Mouse (Mus musculus) liver, embryonic 15.5 days (tissue): Measurements from ENCODE around the gene Ddx58. TPM values are rescaled to one million over a fixed set of nuclear protein-coding genes. Genes with fewer than 3 reads are reported as not detected.

ENCODE experiments used
- ATAC-seq: fragments of 200-750 bp; cut with Nextera tagmentation; 2 replicates; pipeline ENCODE4 v1.8.0; 2017; ENCODE audit warnings: moderate number of reproducible peaks, mild to moderate bottlenecking, moderate library complexity; ENCODE audit not compliant: insufficient read depth
- H3K27ac ChIP-seq: fragments of 300-500 bp; sonication (generic); replicated peaks from 2 replicates; pipeline ENCODE4 v1.5.1; 2015; ENCODE audit warnings: mild to moderate bottlenecking, inconsistent platforms
- H3K27me3 ChIP-seq: fragments of 300-500 bp; sonication (generic); 2 replicates; pipeline ENCODE4 v1.6.1; 2015; ENCODE audit warnings: mild to moderate bottlenecking, inconsistent platforms
- H3K36me3 ChIP-seq: fragments of 300-500 bp; sonication (generic); replicated peaks from 2 replicates; pipeline ENCODE4 v1.6.1; 2015; ENCODE audit warnings: moderate library complexity, mild to moderate bottlenecking, inconsistent platforms
- H3K4me1 ChIP-seq: fragments of 300-500 bp; sonication (generic); replicated peaks from 2 replicates; pipeline ENCODE4 v1.6.1; 2015; ENCODE audit warnings: inconsistent platforms
- H3K4me2 ChIP-seq: fragments of 300-500 bp; sonication (generic); 2 replicates; pipeline ENCODE4 v1.6.1; 2015; ENCODE audit warnings: moderate library complexity, mild to moderate bottlenecking, inconsistent platforms
- H3K4me3 ChIP-seq: fragments of 300-500 bp; sonication (generic); replicated peaks from 2 replicates; pipeline ENCODE4 v1.5.1; 2015; ENCODE audit warnings: mild to moderate bottlenecking, inconsistent platforms
- H3K9ac ChIP-seq: fragments of 300-500 bp; sonication (generic); 2 replicates; pipeline ENCODE4 v1.6.1; 2015; ENCODE audit warnings: moderate library complexity, mild to moderate bottlenecking, inconsistent platforms
- H3K9me3 ChIP-seq: fragments of 300-500 bp; sonication (generic); replicated peaks from 2 replicates; pipeline ENCODE4 v1.6.1; 2016; ENCODE audit warnings: inconsistent platforms
- WGBS: fragments of 180-500 bp; shearing (Covaris S2); methylation state at CpG from one replicate; pipeline ENCODE4 v1.1.7; 2015; ENCODE audit warnings: mixed read lengths; ENCODE audit not compliant: insufficient replicate concordance; 5-methylcytosine and 5-hydroxymethylcytosine counted together
- polyA plus RNA-seq: library from polyadenylated mRNA; unstranded; fragments of >200 nt; fragmentation: Nextera tagmentation; extraction: Ambion mirVana; gene quantifications from 2 replicates; pipeline ENCODE4 v1.2.1, GENCODE M21; 2015

Gene Ddx58
- polyA plus RNA-seq, 1 experiment from 2014 or later = 5.0 TPM

- Histone ChIP-seq H3K9ac (no peak overlapping the region), H3K27me3 (no peaks in the 10 kb centered on the region), H3K4me2 (no peak overlapping the region), H3K4me3 (no peak overlapping the region), H3K36me3 (peaks cover 15% of the 10 kb centered on the region), H3K27ac (no peak overlapping the region), H3K9me3 (no peaks in the 10 kb centered on the region), H3K4me1 (no peaks in the 10 kb centered on the region)
- 75% methylated on average over 5 of the region's 5 CpGs for WGBS
- ATAC-seq = no peak
Measured at GRCm38 (mm10) chr4:40207701-40208100, 31.9 kb downstream of the Ddx58 start.

- Histone ChIP-seq H3K36me3 (peaks cover 10% of the 10 kb centered on the region), H3K9ac (no peak overlapping the region), H3K9me3 (no peaks in the 10 kb centered on the region), H3K4me1 (no peaks in the 10 kb centered on the region), H3K27ac (no peak overlapping the region), H3K27me3 (no peaks in the 10 kb centered on the region), H3K4me3 (no peak overlapping the region), H3K4me2 (no peak overlapping the region)
- WGBS = 77% methylated on average over 22 of the region's 22 CpGs
- no peak for ATAC-seq
Measured at GRCm38 (mm10) chr4:40205231-40205903, 34.3 kb downstream of the Ddx58 start.

GRCm38 (mm10) chr4:40204374-40204773, 35.3 kb downstream of the Ddx58 start:
- H3K36me3 ChIP-seq = peaks cover 7% of the 10 kb centered on the region
- H3K4me2 ChIP-seq = no peak overlapping the region
- H3K4me1 ChIP-seq = no peaks in the 10 kb centered on the region
- no peak overlapping the region for H3K9ac ChIP-seq
- no peak overlapping the region for H3K4me3 ChIP-seq
- H3K27ac ChIP-seq = no peak overlapping the region
- no peaks in the 10 kb centered on the region for H3K27me3 ChIP-seq
- H3K9me3 ChIP-seq = no peaks in the 10 kb centered on the region
- 65% methylated on average over 3 of the region's 3 CpGs for WGBS
- no peak for ATAC-seq

GRCm38 (mm10) chr4:40202205-40202604, 37.4 kb downstream of the Ddx58 start:
- Histone ChIP-seq H3K9me3 (no peaks in the 10 kb centered on the region), H3K36me3 (peaks cover 13% of the 10 kb centered on the region), H3K4me3 (no peak overlapping the region), H3K27ac (no peak overlapping the region), H3K27me3 (no peaks in the 10 kb centered on the region), H3K4me2 (no peak overlapping the region), H3K9ac (no peak overlapping the region), H3K4me1 (no peaks in the 10 kb centered on the region)
- ATAC-seq = no peak
- 55% methylated on average over 6 of the region's 6 CpGs for WGBS

- H3K36me3 ChIP-seq = peaks cover 45% of the 10 kb centered on the region
- 44% methylated on average over 2 of the region's 2 CpGs for WGBS
Measured at GRCm38 (mm10) chr4:40195336-40195735, 44.3 kb downstream of the Ddx58 start.

GRCm38 (mm10) chr4:40193461-40193860, 46.2 kb downstream of the Ddx58 start:
- H3K4me3 ChIP-seq = no peak overlapping the region
- no peaks in the 10 kb centered on the region for H3K9me3 ChIP-seq
- no peak overlapping the region for H3K9ac ChIP-seq
- no peak overlapping the region for H3K4me2 ChIP-seq
- no peak for ATAC-seq
- H3K27ac ChIP-seq = no peak overlapping the region
- H3K27me3 ChIP-seq = no peaks in the 10 kb centered on the region
- peaks cover 54% of the 10 kb centered on the region for H3K36me3 ChIP-seq
- WGBS = 54% methylated on average over 9 of the region's 9 CpGs
- H3K4me1 ChIP-seq = no peaks in the 10 kb centered on the region

More at GRCm38 (mm10) chr4:40195336-40195735, 44.3 kb downstream of the Ddx58 start:
- H3K4me3 ChIP-seq = no peak overlapping the region
- no peaks in the 10 kb centered on the region for H3K4me1 ChIP-seq
- no peak overlapping the region for H3K9ac ChIP-seq
- H3K27me3 ChIP-seq = no peaks in the 10 kb centered on the region
- no peak overlapping the region for H3K4me2 ChIP-seq
- H3K27ac ChIP-seq = no peak overlapping the region
- no peaks in the 10 kb centered on the region for H3K9me3 ChIP-seq
- no peak for ATAC-seq

- H3K27me3 ChIP-seq = no peaks in the 10 kb centered on the region
- WGBS = 65% methylated on average over 2 of the region's 2 CpGs
- no peak for ATAC-seq
Measured at GRCm38 (mm10) chr4:40192246-40192645, 47.4 kb downstream of the Ddx58 start.

GRCm38 (mm10) chr4:40187956-40188355, 51.7 kb downstream of the Ddx58 start:
- Histone ChIP-seq H3K36me3 (peaks cover 67% of the 10 kb centered on the region), H3K4me2 (no peak overlapping the region), H3K27ac (no peak overlapping the region), H3K4me3 (no peak overlapping the region), H3K9ac (no peak overlapping the region), H3K9me3 (no peaks in the 10 kb centered on the region), H3K4me1 (no peaks in the 10 kb centered on the region), H3K27me3 (no peaks in the 10 kb centered on the region)
- WGBS = 79% methylated on average over 7 of the region's 7 CpGs
- no peak for ATAC-seq

More at GRCm38 (mm10) chr4:40192246-40192645, 47.4 kb downstream of the Ddx58 start:
- H3K36me3 ChIP-seq = peaks cover 58% of the 10 kb centered on the region
- H3K4me1 ChIP-seq = no peaks in the 10 kb centered on the region
- no peak overlapping the region for H3K4me2 ChIP-seq
- H3K9ac ChIP-seq = no peak overlapping the region
- H3K9me3 ChIP-seq = no peaks in the 10 kb centered on the region
- H3K4me3 ChIP-seq = no peak overlapping the region
- H3K27ac ChIP-seq = no peak overlapping the region

- Histone ChIP-seq H3K27ac (no peak overlapping the region), H3K36me3 (peaks cover 69% of the 10 kb centered on the region), H3K9ac (no peak overlapping the region), H3K9me3 (no peaks in the 10 kb centered on the region), H3K4me1 (peaks cover 8% of the 10 kb centered on the region; the same call in 1 of the 2 replicates), H3K4me2 (no peak overlapping the region), H3K4me3 (no peak overlapping the region), H3K27me3 (no peaks in the 10 kb centered on the region)
- 70% methylated on average over 5 of the region's 5 CpGs for WGBS
- ATAC-seq = no peak
Measured at GRCm38 (mm10) chr4:40184470-40184869, 55.2 kb downstream of the Ddx58 start.

- Histone ChIP-seq H3K27me3 (no peaks in the 10 kb centered on the region), H3K27ac (no peak overlapping the region), H3K9ac (no peak overlapping the region), H3K9me3 (no peaks in the 10 kb centered on the region), H3K4me1 (peaks cover 10% of the 10 kb centered on the region; the same call in 1 of the 2 replicates), H3K4me2 (no peak overlapping the region), H3K36me3 (peaks cover 63% of the 10 kb centered on the region), H3K4me3 (no peak overlapping the region)
- whole genome bisulfite sequencing = 72% methylated on average over 6 of the region's 6 CpGs
- no peak for ATAC-seq
Measured at GRCm38 (mm10) chr4:40183781-40184180, 55.8 kb downstream of the Ddx58 start.

- Histone ChIP-seq H3K36me3 (peaks cover 57% of the 10 kb centered on the region), H3K4me2 (no peak overlapping the region), H3K27ac (no peak overlapping the region), H3K9me3 (no peaks in the 10 kb centered on the region), H3K4me1 (peaks cover 14% of the 10 kb centered on the region; the same call in 1 of the 2 replicates), H3K27me3 (no peaks in the 10 kb centered on the region), H3K9ac (no peak overlapping the region), H3K4me3 (no peak overlapping the region)
- 27% methylated on average over 14 of the region's 14 CpGs for WGBS
- ATAC-seq = no peak; the same call in 1 of the 2 replicates
Measured at GRCm38 (mm10) chr4:40182651-40183320, 56.8 kb downstream of the Ddx58 start.
